Mouse (Mus musculus) spleen, adult 2 months (tissue): Measurements from ENCODE around the gene Cyb5r1.

Experiments used
- CTCF ChIP-seq: fragments of 200-500 bp; IDR thresholded peaks from 2 replicates; pipeline ENCODE4 v1.5.1; 2011; ENCODE audit warnings: mild to moderate bottlenecking, inconsistent platforms; ENCODE audit not compliant: insufficient read depth, insufficient read length, insufficient replicate concordance; ENCODE audit errors: extremely low read depth
- POLR2A ChIP-seq: fragments of 200-500 bp; IDR thresholded peaks from 2 replicates; pipeline ENCODE4 v1.6.1; 2011; ENCODE audit warnings: low read depth, low read length, inconsistent platforms

GRCm38 (mm10) chr1:134363194-134363593, 42.2 kb upstream of the Cyb5r1 start:
- TF ChIP-seq POLR2A (no peak), CTCF (no peak)
